Mouse (Mus musculus) layer of hippocampus, postnatal 14 days (tissue): Measurements from ENCODE around the gene Saxo2. TPM values are rescaled to one million over a fixed set of nuclear protein-coding genes. Genes with fewer than 3 reads are reported as not detected.

ENCODE experiments used
- DNase-seq, 2 experiments: peaks; one replicate each; pipeline ENCODE4 v3.0.0; 2021 to 2022; ENCODE audit warnings: low spot score in 2 of 2, mixed read lengths in 1 of 2
- long read RNA-seq, 2 experiments: library from polyadenylated mRNA; stranded (forward); transcript quantifications; one replicate each; pipeline ENCODE4 v2.0.0; 2021
- total RNA-seq, 2 experiments: library from RNA; stranded (reverse); gene quantifications; 2 replicates each; pipeline ENCODE4 v1.2.3; 2021

Saxo2 gene
- total RNA-seq, result 10 to 100 TPM in 1 of 2 experiments, 1 to 10 TPM in 1; 9.4 to 14.9 TPM
- long read RNA-seq, experiment 1, transcript Saxo2-202 (2 exons, 430 nt), result major isoform, 15 of 16 reads
- long read RNA-seq, experiment 1, partial matches to known transcripts, result 0 of 16 reads
- long read RNA-seq, experiment 1, other reads (novel, unspliced or antisense), result 1 of 16 reads
- long read RNA-seq, experiment 2, transcript Saxo2-202 (2 exons, 430 nt), result major isoform, 19 of 20 reads
- long read RNA-seq, experiment 2, partial matches to known transcripts, result 1 of 20 reads
- long read RNA-seq, experiment 2, other reads (novel, unspliced or antisense), result 0 of 20 reads

DNA sequence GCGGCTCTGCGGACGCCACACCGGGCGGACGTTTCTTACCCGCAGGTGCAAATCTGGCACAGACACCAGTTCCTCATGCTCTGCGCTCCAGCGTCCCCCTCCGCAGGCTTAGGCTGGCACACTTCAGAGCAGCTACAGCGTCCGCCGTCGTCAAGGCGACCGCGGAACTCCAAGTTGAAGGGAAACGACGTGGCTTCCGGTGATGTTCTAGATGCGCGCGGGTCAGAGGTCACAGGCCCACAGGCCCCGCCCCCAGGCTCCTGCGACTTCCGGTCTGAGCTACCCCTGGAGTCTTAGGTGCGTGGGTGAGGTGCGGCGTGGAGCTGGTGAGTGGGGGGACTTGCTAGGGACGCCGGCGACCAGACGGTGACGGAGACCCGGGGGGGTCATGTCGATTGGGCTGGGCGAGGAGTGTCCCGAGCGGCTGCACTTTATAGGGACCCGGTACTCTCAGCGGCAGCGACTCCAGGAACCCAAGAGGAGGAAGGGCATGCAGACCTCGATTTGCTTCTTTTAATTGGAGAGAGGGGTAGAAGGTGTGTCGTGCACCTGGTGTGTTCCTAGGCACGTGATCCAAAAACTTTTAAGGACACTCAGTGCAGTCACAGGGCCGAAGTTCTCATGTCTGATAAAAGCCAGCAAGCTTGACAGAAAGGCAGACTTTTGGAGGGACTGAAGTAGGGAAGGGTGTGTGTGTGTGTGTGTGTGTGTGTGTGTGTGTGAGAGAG is at the start of gene Saxo2, which contains the start of gene Efl1:
Gene Saxo2, minus strand, starts transcription at position 176 of the 728 bp plus-strand sequence.
Gene Efl1, plus strand, starts transcription at position 262 of the 728 bp plus-strand sequence.
- peak; percentile 91 to 96 for DNase-seq

DNA sequence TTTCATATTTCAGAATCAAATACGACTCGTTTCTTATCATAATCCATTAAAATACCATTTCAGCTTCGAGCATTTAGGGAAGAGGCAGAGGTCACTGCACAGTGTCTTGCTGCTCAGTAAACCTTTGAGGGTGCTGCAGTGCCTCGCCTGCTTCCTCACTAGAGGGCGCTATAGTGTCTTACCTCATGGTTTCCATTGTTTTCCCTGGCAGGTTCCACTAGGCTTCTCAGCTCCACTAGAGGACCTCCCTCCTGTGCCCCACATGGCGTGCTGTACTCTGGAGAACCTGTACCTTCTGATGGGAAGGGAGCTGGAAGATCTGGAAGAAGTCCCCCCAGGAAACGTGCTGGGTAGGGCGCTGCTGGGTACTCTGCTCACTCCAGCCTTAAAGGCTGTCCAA is 49.3 kb upstream of the Saxo2 start:
- DNase-seq, result no peak

DNA sequence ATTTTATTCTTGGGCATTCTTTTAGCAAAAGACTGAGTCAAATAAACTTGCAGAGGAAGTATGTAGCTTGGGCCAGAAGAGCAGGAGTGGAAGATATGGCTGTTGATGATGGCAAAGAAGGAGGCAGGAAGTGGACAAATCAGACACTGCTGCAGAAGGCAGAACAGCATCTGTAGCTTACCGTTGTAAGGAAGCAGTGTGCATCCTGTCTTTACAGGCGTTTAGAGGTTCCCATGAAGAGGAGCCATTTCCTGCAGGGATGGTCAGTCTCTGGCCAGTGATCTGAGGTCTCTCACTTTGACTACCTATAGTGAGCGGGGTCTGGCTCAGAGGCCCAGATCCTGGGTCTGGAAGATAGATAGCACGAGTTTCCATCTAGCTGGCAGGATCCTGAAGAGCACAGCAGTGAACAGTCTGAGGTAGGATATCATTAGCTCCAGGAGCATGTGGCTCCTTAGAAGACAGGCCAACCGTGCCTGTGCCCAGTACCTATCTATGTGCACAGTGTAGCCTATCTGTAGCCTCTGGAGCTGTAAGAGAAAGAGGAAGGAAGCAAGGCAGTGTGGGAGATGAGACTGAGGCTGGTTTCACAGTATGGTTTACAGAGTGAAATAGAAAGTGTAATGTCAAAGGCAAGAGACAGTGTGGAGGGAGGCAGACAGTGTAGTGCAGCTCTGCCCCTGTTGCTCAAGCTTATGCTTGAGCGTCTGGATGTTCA is 42.9 kb upstream of the Saxo2 start:
- DNase-seq, result no peak

DNA sequence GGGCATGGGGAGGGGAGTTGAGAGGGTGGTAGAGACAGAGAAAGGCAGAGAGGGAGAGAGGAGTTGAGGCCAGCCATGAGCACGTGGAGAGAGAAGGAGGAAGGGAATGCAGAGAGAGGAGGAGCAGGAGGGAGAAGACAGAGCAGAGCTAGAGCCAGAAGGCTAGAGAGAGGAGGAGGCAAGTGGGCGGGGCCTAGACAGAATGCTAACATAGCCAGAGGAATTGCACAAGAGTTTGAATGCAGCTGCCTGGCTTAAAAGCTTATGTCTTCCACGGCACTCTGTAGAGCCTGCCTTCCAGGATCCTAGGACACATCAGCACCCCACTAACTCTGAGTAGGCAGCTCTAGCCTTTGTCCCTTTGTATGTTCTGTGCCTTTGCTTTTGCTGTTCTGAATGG is 40.4 kb upstream of the Saxo2 start:
- no peak for DNase-seq

DNA sequence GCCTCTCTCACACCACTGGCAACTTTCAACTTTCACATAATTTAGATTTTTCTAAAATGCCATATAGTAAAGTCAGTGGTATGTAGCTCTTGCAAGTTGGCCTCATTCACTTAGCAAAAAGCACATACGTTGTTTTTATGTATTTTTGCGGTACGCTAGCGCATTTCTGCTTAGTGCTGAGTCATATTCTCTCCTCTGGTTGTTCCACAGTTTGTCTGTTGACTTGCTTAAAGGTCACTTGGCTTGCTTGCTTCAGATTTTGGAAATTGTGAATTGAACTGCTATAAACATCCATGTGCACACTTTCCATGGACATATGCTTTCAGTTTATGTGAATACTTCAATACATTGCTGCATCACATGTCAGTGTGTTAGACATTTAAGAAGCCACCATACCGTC is 31.6 kb upstream of the Saxo2 start:
- no peak for DNase-seq

DNA sequence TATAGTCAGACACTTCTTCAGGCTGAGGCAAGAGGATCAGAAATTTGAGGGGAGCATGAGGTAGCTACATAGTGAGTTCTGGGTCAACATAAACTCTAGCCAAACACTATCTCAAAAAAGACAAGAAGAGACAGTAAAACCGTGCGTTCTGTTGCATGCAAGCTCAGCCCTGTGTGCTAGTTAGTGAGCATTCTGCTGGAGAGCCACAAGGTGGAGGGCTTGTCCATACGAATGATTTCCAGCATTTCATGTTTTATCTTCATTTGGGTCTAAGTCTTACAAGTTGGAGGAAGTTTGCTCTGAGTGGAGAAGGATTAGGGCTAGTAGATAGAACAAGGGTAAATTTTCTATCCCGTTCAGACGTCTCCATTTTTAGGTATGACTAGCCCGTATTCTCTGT is 28.5 kb upstream of the Saxo2 start:
- DNase-seq, result peak in 1 of 2 experiments; percentile 22

DNA sequence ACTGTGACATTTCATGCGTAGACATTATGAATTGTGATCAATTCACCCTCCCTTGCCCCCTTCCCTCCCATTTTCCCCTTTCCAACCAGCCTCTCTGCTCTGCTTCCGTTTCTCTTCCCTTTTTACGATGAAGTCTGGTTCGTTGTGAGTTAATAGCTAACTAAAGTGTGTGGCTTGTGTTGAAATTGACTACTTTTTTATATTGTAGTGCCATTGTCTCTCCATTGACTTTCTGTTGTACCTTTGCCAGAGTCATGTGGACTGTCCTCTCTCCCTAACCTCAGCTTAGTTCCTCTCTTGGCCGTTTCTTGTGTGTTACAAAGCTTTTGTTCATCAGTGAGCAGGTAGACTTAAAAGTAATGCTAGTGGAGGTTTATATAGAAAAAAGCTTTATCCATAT is 27.7 kb upstream of the Saxo2 start:
- no peak for DNase-seq

DNA sequence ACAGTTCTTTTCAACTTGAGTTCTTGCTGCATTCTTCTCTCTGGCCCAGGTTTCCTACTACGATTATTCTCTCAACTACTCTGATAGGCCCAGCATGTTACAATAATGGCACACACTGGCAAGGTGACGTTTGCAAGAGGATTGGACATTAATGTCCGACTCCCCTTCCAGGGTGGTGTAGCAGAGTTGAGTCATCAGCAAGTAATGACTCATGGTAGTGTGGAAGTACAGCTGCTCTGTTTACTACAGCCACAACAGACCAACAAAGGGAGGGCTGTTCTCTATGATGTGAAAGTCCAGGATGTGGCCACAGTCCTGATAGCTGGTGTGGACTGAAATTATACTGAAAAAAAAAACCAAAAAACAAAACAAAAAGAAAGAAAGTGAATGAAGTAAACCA is 16.3 kb upstream of the Saxo2 start:
- DNase-seq, result no peak

DNA sequence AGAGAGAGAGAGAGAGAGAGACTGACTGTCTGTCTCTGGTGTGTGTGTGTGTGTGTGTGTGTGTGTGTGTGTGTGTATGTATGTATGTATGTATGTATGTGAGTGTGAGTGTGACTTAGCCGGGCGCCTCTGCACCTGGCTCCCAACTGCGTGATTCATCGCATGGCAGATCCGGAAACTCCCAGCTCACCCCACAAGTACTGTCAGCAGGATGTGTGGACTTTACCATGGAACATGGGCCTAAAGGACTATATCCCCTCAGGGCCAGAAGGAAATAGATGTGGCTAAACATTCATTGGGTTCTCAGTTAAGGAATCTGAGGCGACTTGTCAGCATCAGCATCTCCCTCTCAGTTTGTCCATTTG is 735 bp upstream of the Saxo2 start:
- no peak for DNase-seq

DNA sequence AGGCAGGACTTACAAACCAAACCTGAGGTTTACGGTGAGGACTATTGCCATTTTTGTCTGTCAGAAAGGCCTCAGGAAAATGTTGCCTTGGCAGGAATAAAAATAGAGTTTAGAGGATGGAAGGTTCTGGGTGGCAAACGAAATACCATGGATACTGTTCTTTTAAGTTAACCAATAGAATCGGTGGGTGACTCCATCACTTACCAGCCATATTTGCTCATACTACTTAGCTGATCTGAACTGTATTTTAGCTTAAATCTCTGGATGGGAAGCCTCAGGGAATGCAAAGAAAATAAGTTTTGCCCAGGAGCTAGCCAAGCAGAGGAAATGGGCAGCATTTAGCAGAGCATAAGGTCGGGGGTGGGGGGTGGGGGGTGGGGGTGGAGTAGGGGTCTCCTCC is 419 bp downstream of the Saxo2 start:
- no peak for DNase-seq

DNA sequence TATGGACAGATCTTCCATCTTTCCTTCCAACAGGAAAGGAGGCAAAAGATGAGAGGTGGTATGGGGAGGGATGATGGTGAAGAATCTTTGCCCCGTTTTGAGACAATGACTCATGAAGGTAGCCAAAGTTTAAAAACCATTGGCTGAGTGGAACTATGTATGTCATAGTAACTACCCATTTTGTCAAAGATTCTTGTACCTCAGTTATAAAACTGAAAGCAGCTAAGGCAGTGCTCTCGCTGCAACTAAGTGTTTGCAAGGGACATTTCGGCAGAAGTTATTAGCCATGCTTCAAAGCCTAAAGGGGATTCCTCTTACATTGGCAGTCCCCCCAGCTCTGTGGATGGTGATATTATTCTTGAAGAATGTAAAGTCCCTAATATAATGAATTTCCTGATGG is 1.1 kb downstream of the Saxo2 start:
- DNase-seq, result no peak

DNA sequence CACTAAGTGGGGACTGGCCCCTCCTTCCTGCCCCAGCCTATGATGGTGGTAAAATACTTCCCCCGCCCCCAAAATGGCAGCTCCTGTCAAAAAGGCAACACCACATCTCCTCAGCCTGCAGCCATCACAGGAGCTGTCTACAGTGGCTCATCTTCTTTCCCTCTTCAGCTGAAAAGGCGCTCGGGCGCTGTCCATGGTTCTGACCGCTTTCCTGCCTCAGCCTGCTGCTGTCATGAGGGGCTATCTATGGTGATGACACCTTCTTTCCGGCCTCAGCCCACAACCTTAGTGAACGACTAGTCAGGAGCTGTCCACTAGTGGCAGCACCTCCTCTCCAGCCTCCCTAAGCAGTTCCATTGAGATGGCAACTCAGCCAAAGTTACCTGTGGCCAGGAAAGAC is 23.0 kb downstream of the Saxo2 start:
- no peak for DNase-seq

DNA sequence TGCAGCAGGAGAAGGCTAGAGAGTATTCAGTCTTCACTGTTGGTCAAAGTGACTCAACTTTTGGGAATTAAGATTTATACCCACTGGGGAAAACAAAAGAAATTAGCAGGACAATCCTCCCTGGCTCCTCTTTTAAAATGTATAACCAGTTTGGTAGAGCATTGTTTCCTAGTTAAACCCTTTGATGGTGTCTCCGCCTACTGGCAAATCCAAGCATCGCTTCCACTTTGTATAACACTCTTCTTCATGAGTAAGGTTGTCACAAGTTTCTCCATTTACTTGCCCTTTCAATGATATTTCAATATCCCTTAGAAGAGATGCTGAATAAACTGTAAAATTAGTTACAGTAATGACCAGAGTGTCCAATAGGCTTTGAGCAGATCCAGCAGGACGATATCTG is 38.7 kb downstream of the Saxo2 start:
- peak in 1 of 2 experiments; percentile 10 for DNase-seq

DNA sequence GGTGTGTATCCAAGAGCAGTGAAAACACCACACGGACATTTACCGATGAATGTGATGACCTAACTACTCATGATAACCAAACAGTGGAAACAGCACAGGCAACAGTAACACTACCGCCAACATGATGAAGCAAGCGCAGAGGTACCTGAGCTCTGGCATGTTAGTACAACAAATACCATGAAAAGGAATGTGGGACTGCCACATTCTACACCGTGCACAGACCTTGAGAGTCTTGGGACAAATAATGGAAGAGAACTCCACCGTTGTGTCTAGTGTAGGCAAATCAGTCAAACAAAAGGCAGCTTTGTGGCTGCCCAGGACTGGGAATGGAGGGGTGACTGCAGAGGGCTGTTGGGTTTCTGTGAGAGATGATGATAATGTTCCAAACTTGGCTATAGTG is 42.9 kb downstream of the Saxo2 start:
- DNase-seq, result no peak

DNA sequence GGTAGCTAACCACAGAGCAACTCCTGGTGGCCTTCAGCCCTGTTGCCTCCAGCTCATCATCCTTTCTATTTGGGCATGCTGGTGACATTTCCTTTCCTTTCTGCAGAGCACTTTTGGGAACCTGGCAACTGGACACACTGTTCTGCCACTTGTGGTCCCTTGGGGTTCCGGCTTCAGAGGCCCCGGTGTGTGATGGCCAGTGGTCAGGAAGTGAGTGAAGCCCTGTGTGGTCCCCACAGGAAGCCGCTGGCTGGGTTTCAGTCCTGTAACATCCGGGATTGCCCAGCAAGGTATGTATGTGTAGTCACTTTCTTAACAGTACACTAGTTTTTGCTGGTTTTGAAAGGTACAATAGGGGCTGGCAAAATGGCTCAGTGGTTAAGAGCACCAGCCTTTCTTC is 46.3 kb downstream of the Saxo2 start:
- no peak for DNase-seq

DNA sequence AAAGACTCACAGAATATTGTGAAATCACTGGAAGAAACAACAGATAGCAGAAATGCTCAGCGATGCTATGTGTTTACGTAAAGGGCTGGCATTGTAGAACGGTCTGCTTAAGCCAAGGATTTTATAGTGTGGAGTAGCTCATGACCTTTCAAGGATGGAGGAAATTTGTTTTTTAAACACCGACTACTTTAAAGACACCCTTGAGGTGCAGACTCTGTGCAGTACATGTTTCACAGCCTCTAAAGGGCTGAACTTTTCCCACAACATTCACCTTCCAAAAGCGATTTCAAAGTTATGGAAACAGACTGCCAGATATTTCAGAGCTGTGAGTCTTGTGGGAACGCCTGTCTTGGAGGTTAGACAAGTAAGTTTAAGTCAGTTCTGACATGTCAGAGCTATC is 57.4 kb downstream of the Saxo2 start:
- no peak for DNase-seq

Other genes with a start within 250 kb of the Saxo2 start
- gene Efl1, start 86 bp upstream of the Saxo2 start, total RNA-seq, result 10 to 100 TPM; 17.0 to 19.7 TPM
- 10 to 100 TPM; 29.8 to 30.1 TPM for gene Mex3b, start 218.8 kb upstream of the Saxo2 start, total RNA-seq